Mouse (Mus musculus): Measurements from ENCODE around the gene Peli1. TPM values are rescaled to one million over a fixed set of nuclear protein-coding genes. Genes with fewer than 3 reads are reported as not detected.

Peli1 gene
- polyA plus RNA-seq, 1 experiment: 1.4 TPM

- Histone ChIP-seq H3K9me3 (ENCODE audit: control insufficient read depth, low read length) (no peaks in the 10 kb centered on the region), H3K4me1 (ENCODE audit: control insufficient read depth) (peaks cover 3% of the 10 kb centered on the region), H3K4me3 (replicated peaks) (no peak overlapping the region), H3K27me3 (ENCODE audit: control insufficient read depth) (no peaks in the 10 kb centered on the region; the same call in 1 of the 2 replicates), H3K36me3 (ENCODE audit: control insufficient read depth) (no peaks in the 10 kb centered on the region)
- TF ChIP-seq TAL1 (IDR thresholded peaks at IDR 0.05; ENCODE audit: low read length): no peak
- no peak for TF ChIP-seq GATA1 (IDR thresholded peaks at IDR 0.05; ENCODE audit: low read length)
Observed at GRCm38 (mm10) chr11:21060386-21061074, 30.6 kb upstream of the Peli1 start.

GRCm38 (mm10) chr11:21061075-21061403 is 30.1 kb upstream of the Peli1 start:
- H3K9me3 ChIP-seq (ENCODE audit: control insufficient read depth, low read length): no peaks in the 10 kb centered on the region
- H3K4me3 ChIP-seq (replicated peaks): no peak overlapping the region
- TF ChIP-seq TAL1 (IDR thresholded peaks at IDR 0.05; ENCODE audit: low read length) (no peak), GATA1 (IDR thresholded peaks at IDR 0.05; ENCODE audit: low read length) (no peak)
- peaks cover 3% of the 10 kb centered on the region for H3K4me1 ChIP-seq (ENCODE audit: control insufficient read depth)
- no peaks in the 10 kb centered on the region for H3K36me3 ChIP-seq (ENCODE audit: control insufficient read depth)
- H3K27me3 ChIP-seq (ENCODE audit: control insufficient read depth): no peaks in the 10 kb centered on the region; the same call in 1 of the 2 replicates

GRCm38 (mm10) chr11:21061431-21061830 is 29.7 kb upstream of the Peli1 start:
- H3K27me3 ChIP-seq (ENCODE audit: control insufficient read depth): no peaks in the 10 kb centered on the region; the same call in 1 of the 2 replicates
- H3K4me1 ChIP-seq (ENCODE audit: control insufficient read depth): peaks cover 3% of the 10 kb centered on the region
- no peaks in the 10 kb centered on the region for H3K9me3 ChIP-seq (ENCODE audit: control insufficient read depth, low read length)
- TF ChIP-seq GATA1 (IDR thresholded peaks at IDR 0.05; ENCODE audit: low read length) (no peak), TAL1 (IDR thresholded peaks at IDR 0.05; ENCODE audit: low read length) (no peak)
- no peaks in the 10 kb centered on the region for H3K36me3 ChIP-seq (ENCODE audit: control insufficient read depth)
- no peak overlapping the region for H3K4me3 ChIP-seq (replicated peaks)

GRCm38 (mm10) chr11:21062071-21062470 is 29.0 kb upstream of the Peli1 start:
- H3K4me1 ChIP-seq (ENCODE audit: control insufficient read depth): peaks cover 3% of the 10 kb centered on the region
- TF ChIP-seq TAL1 (IDR thresholded peaks at IDR 0.05; ENCODE audit: low read length) (no peak), GATA1 (IDR thresholded peaks at IDR 0.05; ENCODE audit: low read length) (no peak)
- no peaks in the 10 kb centered on the region for H3K36me3 ChIP-seq (ENCODE audit: control insufficient read depth)
- no peaks in the 10 kb centered on the region for H3K9me3 ChIP-seq (ENCODE audit: control insufficient read depth, low read length)
- no peak overlapping the region for H3K4me3 ChIP-seq (replicated peaks)
- H3K27me3 ChIP-seq (ENCODE audit: control insufficient read depth): no peaks in the 10 kb centered on the region; the same call in 1 of the 2 replicates

- Histone ChIP-seq H3K36me3 (ENCODE audit: control insufficient read depth) (no peaks in the 10 kb centered on the region), H3K27me3 (ENCODE audit: control insufficient read depth) (no peaks in the 10 kb centered on the region; the same call in 1 of the 2 replicates), H3K4me3 (replicated peaks) (no peak overlapping the region), H3K9me3 (ENCODE audit: control insufficient read depth, low read length) (no peaks in the 10 kb centered on the region), H3K4me1 (ENCODE audit: control insufficient read depth) (no peaks in the 10 kb centered on the region)
- TF ChIP-seq TAL1 (IDR thresholded peaks at IDR 0.05; ENCODE audit: low read length): no peak
- no peak for TF ChIP-seq GATA1 (IDR thresholded peaks at IDR 0.05; ENCODE audit: low read length)
Observed at GRCm38 (mm10) chr11:21063271-21063670, 27.8 kb upstream of the Peli1 start.

GRCm38 (mm10) chr11:21079400-21079799 is 11.7 kb upstream of the Peli1 start:
- TF ChIP-seq TAL1 (IDR thresholded peaks at IDR 0.05; ENCODE audit: low read length) (no peak), GATA1 (IDR thresholded peaks at IDR 0.05; ENCODE audit: low read length) (no peak)
- H3K9me3 ChIP-seq (ENCODE audit: control insufficient read depth, low read length): no peaks in the 10 kb centered on the region

GRCm38 (mm10) chr11:21079851-21080362 is 11.2 kb upstream of the Peli1 start:
- H3K4me1 ChIP-seq (ENCODE audit: control insufficient read depth): peaks cover 12% of the 10 kb centered on the region
- H3K27me3 ChIP-seq (ENCODE audit: control insufficient read depth): peaks cover 12% of the 10 kb centered on the region
- no peak overlapping the region for H3K4me3 ChIP-seq (replicated peaks)
- no peaks in the 10 kb centered on the region for H3K9me3 ChIP-seq (ENCODE audit: control insufficient read depth, low read length)
- TF ChIP-seq TAL1 (IDR thresholded peaks at IDR 0.05; ENCODE audit: low read length) (no peak), GATA1 (IDR thresholded peaks at IDR 0.05; ENCODE audit: low read length) (no peak)
- no peaks in the 10 kb centered on the region for H3K36me3 ChIP-seq (ENCODE audit: control insufficient read depth)

More at GRCm38 (mm10) chr11:21079400-21079799, 11.7 kb upstream of the Peli1 start:
- Histone ChIP-seq H3K36me3 (ENCODE audit: control insufficient read depth) (no peaks in the 10 kb centered on the region), H3K27me3 (ENCODE audit: control insufficient read depth) (peaks cover 12% of the 10 kb centered on the region), H3K4me1 (ENCODE audit: control insufficient read depth) (peaks cover 12% of the 10 kb centered on the region), H3K4me3 (replicated peaks) (no peak overlapping the region)

- peaks cover 12% of the 10 kb centered on the region for H3K4me1 ChIP-seq (ENCODE audit: control insufficient read depth)
- no peak overlapping the region for H3K4me3 ChIP-seq (replicated peaks)
- peaks cover 7% of the 10 kb centered on the region; the same call in 1 of the 2 replicates for H3K27me3 ChIP-seq (ENCODE audit: control insufficient read depth)
- TF ChIP-seq GATA1 (IDR thresholded peaks at IDR 0.05; ENCODE audit: low read length): no peak
- no peak for TF ChIP-seq TAL1 (IDR thresholded peaks at IDR 0.05; ENCODE audit: low read length)
- H3K9me3 ChIP-seq (ENCODE audit: control insufficient read depth, low read length): no peaks in the 10 kb centered on the region
- no peaks in the 10 kb centered on the region for H3K36me3 ChIP-seq (ENCODE audit: control insufficient read depth)
Observed at GRCm38 (mm10) chr11:21081169-21081568, 9.9 kb upstream of the Peli1 start.

- Histone ChIP-seq H3K4me1 (ENCODE audit: control insufficient read depth) (peaks cover 12% of the 10 kb centered on the region), H3K36me3 (ENCODE audit: control insufficient read depth) (no peaks in the 10 kb centered on the region), H3K4me3 (replicated peaks) (no peak overlapping the region), H3K27me3 (ENCODE audit: control insufficient read depth) (peaks cover 7% of the 10 kb centered on the region; the same call in 1 of the 2 replicates), H3K9me3 (ENCODE audit: control insufficient read depth, low read length) (no peaks in the 10 kb centered on the region)
- no peak for TF ChIP-seq TAL1 (IDR thresholded peaks at IDR 0.05; ENCODE audit: low read length)
- no peak for TF ChIP-seq GATA1 (IDR thresholded peaks at IDR 0.05; ENCODE audit: low read length)
Observed at GRCm38 (mm10) chr11:21082711-21083110, 8.4 kb upstream of the Peli1 start.

Data from erythroblast, embryonic 14.5 days (primary cell).